Mouse (Mus musculus) hindbrain, postnatal 0 days (tissue): ENCODE results near the gene Zan. TPM values are rescaled to one million over a fixed set of nuclear protein-coding genes. Genes with fewer than 3 reads are reported as not detected.

Experiments
- ATAC-seq: fragments of 200-750 bp; cut with Nextera tagmentation; 2 replicates; pipeline ENCODE4 v1.8.0; 2017; ENCODE audit warnings: mild to moderate bottlenecking, moderate TSS enrichment, moderate library complexity
- DNase-seq: peaks from one replicate; pipeline ENCODE4 v3.0.0-alpha.2; 2015; ENCODE audit warnings: low spot score
- H3K27ac ChIP-seq: fragments of 300-500 bp; sonication (generic); 2 replicates; pipeline ENCODE4 v1.5.1; 2014; ENCODE audit warnings: mild to moderate bottlenecking
- H3K27me3 ChIP-seq: fragments of 300-500 bp; sonication (generic); 2 replicates; pipeline ENCODE4 v1.6.1; 2014; ENCODE audit warnings: low read length, mixed read lengths; ENCODE audit not compliant: insufficient read depth
- H3K36me3 ChIP-seq: fragments of 300-500 bp; sonication (generic); 2 replicates; pipeline ENCODE4 v1.6.1; 2014; ENCODE audit warnings: low read length, mixed read lengths; ENCODE audit not compliant: insufficient read depth
- H3K4me1 ChIP-seq: fragments of 300-500 bp; sonication (generic); 2 replicates; pipeline ENCODE4 v1.6.1; 2014; ENCODE audit warnings: antibody characterized with exemption, low read length, mixed read lengths; ENCODE audit not compliant: insufficient read depth
- H3K4me2 ChIP-seq: fragments of 300-500 bp; sonication (generic); 2 replicates; pipeline ENCODE4 v1.6.1; 2014; ENCODE audit warnings: low read depth, mild to moderate bottlenecking, low read length, moderate library complexity, mixed read lengths
- H3K4me3 ChIP-seq: fragments of 300-500 bp; sonication (generic); 2 replicates; pipeline ENCODE4 v1.5.1; 2014; ENCODE audit warnings: low read length
- H3K9ac ChIP-seq: fragments of 300-500 bp; sonication (generic); replicated peaks from 2 replicates; pipeline ENCODE4 v1.6.1; 2014; ENCODE audit warnings: mild to moderate bottlenecking, low read length, moderate library complexity, mixed read lengths
- H3K9me3 ChIP-seq: fragments of 300-500 bp; sonication (generic); 2 replicates; pipeline ENCODE4 v1.6.1; 2016; ENCODE audit warnings: low read length, mixed read lengths
- CTCF ChIP-seq: IDR thresholded peaks from 2 replicates; pipeline ENCODE4 v1.5.1; 2016; ENCODE audit warnings: antibody characterized with exemption, control low read depth, low read depth
- WGBS: fragments of 180-500 bp; shearing (Covaris S2); extraction: QIAGEN DNeasy Blood & Tissue Kit; methylation state at CpG from one replicate; pipeline ENCODE4 v1.1.7; 2014; 5-methylcytosine and 5-hydroxymethylcytosine counted together
- polyA plus RNA-seq: library from polyadenylated mRNA; unstranded; fragments of >200 nt; fragmentation: Nextera tagmentation; extraction: Ambion mirVana; gene quantifications from 2 replicates; pipeline ENCODE4 v1.2.1, GENCODE M21; 2015
- total RNA-seq: library from RNA; depleted of rRNA; stranded (reverse); fragments of >200 nt; gene quantifications from 2 replicates; pipeline ENCODE4 v1.2.3, GENCODE M21; 2014; rRNA removed

The Zan gene
- total and polyA plus RNA-seq, 2 experiments from 2014 or later, result 0.15 to 1.6 TPM

GRCm38 (mm10) chr5:137330910-137331309 lies 146.0 kb downstream of the Zan start:
- Histone ChIP-seq H3K27me3 (no peaks in the 10 kb centered on the region), H3K36me3 (peaks cover 5% of the 10 kb centered on the region; the same call in 1 of the 2 replicates), H3K4me1 (no peaks in the 10 kb centered on the region), H3K27ac (no peak overlapping the region), H3K4me3 (no peak overlapping the region), H3K9ac (no peak overlapping the region), H3K9me3 (no peaks in the 10 kb centered on the region), H3K4me2 (no peak overlapping the region)
- WGBS, result 90% methylated on average over 7 of the region's 7 CpGs
- no peak for DNase-seq
- no peak for TF ChIP-seq CTCF
- no peak for ATAC-seq

Other genes starting within 250 kb of the Zan start
- 210 and 219 TPM in 2 replicates for gene Ache, start 189.5 kb downstream of the Zan start, total RNA-seq
- 151 and 157 TPM in 2 replicates for gene Ache, start 189.5 kb downstream of the Zan start, polyA plus RNA-seq
- gene Ufsp1, start 182.4 kb downstream of the Zan start, total RNA-seq, result 35.5 TPM in 2 replicates
- gene Ufsp1, start 182.4 kb downstream of the Zan start, polyA plus RNA-seq, result 32.1 and 33.3 TPM in 2 replicates
- 82.9 and 98.9 TPM in 2 replicates for gene Srrt, start 169.4 kb downstream of the Zan start, total RNA-seq
- gene Srrt, start 169.4 kb downstream of the Zan start, polyA plus RNA-seq, result 55.5 and 57.0 TPM in 2 replicates
- 14.3 and 15.0 TPM in 2 replicates for gene Trip6, start 162.7 kb downstream of the Zan start, total RNA-seq
- 13.9 and 15.5 TPM in 2 replicates for gene Trip6, start 162.7 kb downstream of the Zan start, polyA plus RNA-seq
- gene Slc12a9, start 143.5 kb downstream of the Zan start, total RNA-seq, result 32.6 and 41.3 TPM in 2 replicates
- gene Slc12a9, start 143.5 kb downstream of the Zan start, polyA plus RNA-seq, result 27.3 and 27.6 TPM in 2 replicates
- 18.3 and 18.9 TPM in 2 replicates for gene Ephb4, start 127.0 kb downstream of the Zan start, total RNA-seq
- 4.8 and 5.5 TPM in 2 replicates for gene Ephb4, start 127.0 kb downstream of the Zan start, polyA plus RNA-seq
- 62.1 and 83.5 TPM in 2 replicates for gene Pop7, start 25.5 kb upstream of the Zan start, total RNA-seq
- 82.2 and 85.3 TPM in 2 replicates for gene Pop7, start 25.5 kb upstream of the Zan start, polyA plus RNA-seq
- gene Gigyf1, start 41.5 kb upstream of the Zan start, total RNA-seq, result 20.3 and 21.4 TPM in 2 replicates
- 15.1 and 16.2 TPM in 2 replicates for gene Gigyf1, start 41.5 kb upstream of the Zan start, polyA plus RNA-seq
- gene Epo, start 56.2 kb upstream of the Zan start, total RNA-seq, result not detected in 2 replicates
- not detected in 2 replicates for gene Epo, start 56.2 kb upstream of the Zan start, polyA plus RNA-seq
- gene Gnb2, start 56.4 kb upstream of the Zan start, total RNA-seq, result 1,135 and 1,251 TPM in 2 replicates
- 570 and 592 TPM in 2 replicates for gene Gnb2, start 56.4 kb upstream of the Zan start, polyA plus RNA-seq
- gene Actl6b, start 76.5 kb upstream of the Zan start, total RNA-seq, result 192 and 253 TPM in 2 replicates
- 204 and 207 TPM in 2 replicates for gene Actl6b, start 76.5 kb upstream of the Zan start, polyA plus RNA-seq
- 11.1 and 24.2 TPM in 2 replicates for gene Tfr2, start 92.8 kb upstream of the Zan start, total RNA-seq
- gene Tfr2, start 92.8 kb upstream of the Zan start, polyA plus RNA-seq, result 13.5 and 13.7 TPM in 2 replicates
- 10.9 and 13.3 TPM in 2 replicates for gene Mospd3, start 124.0 kb upstream of the Zan start, total RNA-seq
- 57.3 and 66.7 TPM in 2 replicates for gene Mospd3, start 124.0 kb upstream of the Zan start, polyA plus RNA-seq
- gene Pcolce, start 136.7 kb upstream of the Zan start, total RNA-seq, result 22.3 and 26.2 TPM in 2 replicates
- gene Pcolce, start 136.7 kb upstream of the Zan start, polyA plus RNA-seq, result 21.5 and 22.0 TPM in 2 replicates
- 0.25 and 0.26 TPM in 2 replicates for gene Fbxo24, start 151.9 kb upstream of the Zan start, total RNA-seq
- 0.18 TPM in 1 of 2 replicates, not detected in the other for gene Fbxo24, start 151.9 kb upstream of the Zan start, polyA plus RNA-seq
- gene Lrch4, start 152.1 kb upstream of the Zan start, total RNA-seq, result 9.6 and 10.4 TPM in 2 replicates
- 12.3 and 14.6 TPM in 2 replicates for gene Lrch4, start 152.1 kb upstream of the Zan start, polyA plus RNA-seq
- gene Gm20605, start 152.1 kb upstream of the Zan start, total RNA-seq, result 3.4 and 4.1 TPM in 2 replicates
- gene Gm20605, start 152.1 kb upstream of the Zan start, polyA plus RNA-seq, result 4.1 and 5.3 TPM in 2 replicates
- gene Sap25, start 164.3 kb upstream of the Zan start, total RNA-seq, result 0.97 and 5.2 TPM in 2 replicates
- 2.9 and 3.7 TPM in 2 replicates for gene Sap25, start 164.3 kb upstream of the Zan start, polyA plus RNA-seq
- 0.40 and 1.4 TPM in 2 replicates for gene Irs3, start 168.7 kb upstream of the Zan start, total RNA-seq
- gene Irs3, start 168.7 kb upstream of the Zan start, polyA plus RNA-seq, result 0.36 and 0.39 TPM in 2 replicates
- gene Agfg2, start 207.7 kb upstream of the Zan start, total RNA-seq, result 18.7 and 27.0 TPM in 2 replicates
- gene Agfg2, start 207.7 kb upstream of the Zan start, polyA plus RNA-seq, result 16.4 and 17.5 TPM in 2 replicates